Mouse (Mus musculus): ENCODE results near the gene Fam171a1. TPM values are rescaled to one million over a fixed set of nuclear protein-coding genes. Genes with fewer than 3 reads are reported as not detected.

Fam171a1 gene
- polyA plus RNA-seq, 1 experiment from 2014 or later = 23.9 TPM

GRCm38 (mm10) chr2:3108431-3108830, 5.6 kb upstream of the Fam171a1 start:
- Histone ChIP-seq H3K27ac (ENCODE audit: low read depth, low read length) (no peak overlapping the region), H3K27me3 (replicated peaks; ENCODE audit: control insufficient read depth, insufficient read depth, low read length) (no peaks in the 10 kb centered on the region), H3K9ac (ENCODE audit: low read length) (no peak overlapping the region), H3K36me3 (ENCODE audit: control insufficient read depth, insufficient read depth, low read length) (no peaks in the 10 kb centered on the region), H3K9me3 (replicated peaks; ENCODE audit: control insufficient read depth, low read length) (no peaks in the 10 kb centered on the region), H3K4me2 (ENCODE audit: low read length) (no peak overlapping the region), H3K4me1 (ENCODE audit: control insufficient read depth, insufficient read depth, low read length) (no peaks in the 10 kb centered on the region), H3K4me3 (ENCODE audit: low read depth, low read length) (no peak overlapping the region)
- no peak for DNase-seq (ENCODE audit: low spot score)
- no peak for ATAC-seq
- WGBS = 92% methylated on average over 3 of the region's 3 CpGs

GRCm38 (mm10) chr2:3108834-3109233, 5.2 kb upstream of the Fam171a1 start:
- Histone ChIP-seq H3K9me3 (replicated peaks; ENCODE audit: control insufficient read depth, low read length) (no peaks in the 10 kb centered on the region), H3K4me2 (ENCODE audit: low read length) (no peak overlapping the region), H3K4me3 (ENCODE audit: low read depth, low read length) (no peak overlapping the region), H3K27ac (ENCODE audit: low read depth, low read length) (no peak overlapping the region), H3K4me1 (ENCODE audit: control insufficient read depth, insufficient read depth, low read length) (no peaks in the 10 kb centered on the region), H3K27me3 (replicated peaks; ENCODE audit: control insufficient read depth, insufficient read depth, low read length) (no peaks in the 10 kb centered on the region), H3K36me3 (ENCODE audit: control insufficient read depth, insufficient read depth, low read length) (no peaks in the 10 kb centered on the region), H3K9ac (ENCODE audit: low read length) (no peak overlapping the region)
- no peak for ATAC-seq
- WGBS = 72% methylated on average over 1 of the region's 1 CpGs
- DNase-seq (ENCODE audit: low spot score) = no peak

GRCm38 (mm10) chr2:3117855-3118202, 3.8 kb downstream of the Fam171a1 start:
- Histone ChIP-seq H3K4me3 (ENCODE audit: low read depth, low read length) (peak overlapping the region; percentile 87), H3K27ac (ENCODE audit: low read depth, low read length) (no peak overlapping the region), H3K36me3 (ENCODE audit: control insufficient read depth, insufficient read depth, low read length) (no peaks in the 10 kb centered on the region), H3K27me3 (replicated peaks; ENCODE audit: control insufficient read depth, insufficient read depth, low read length) (no peaks in the 10 kb centered on the region), H3K4me2 (ENCODE audit: low read length) (peak overlapping the region; percentile 54), H3K9me3 (replicated peaks; ENCODE audit: control insufficient read depth, low read length) (no peaks in the 10 kb centered on the region), H3K4me1 (ENCODE audit: control insufficient read depth, insufficient read depth, low read length) (peaks cover 14% of the 10 kb centered on the region), H3K9ac (ENCODE audit: low read length) (peak overlapping the region; percentile 93)
- no peak for ATAC-seq
- WGBS = 33% methylated on average over 2 of the region's 2 CpGs
- no peak for DNase-seq (ENCODE audit: low spot score)

- Histone ChIP-seq H3K4me1 (ENCODE audit: control insufficient read depth, insufficient read depth, low read length) (peaks cover 14% of the 10 kb centered on the region), H3K4me3 (ENCODE audit: low read depth, low read length) (peak overlapping the region; percentile 87), H3K9ac (ENCODE audit: low read length) (peak overlapping the region; percentile 93), H3K4me2 (ENCODE audit: low read length) (peak overlapping the region; percentile 54), H3K9me3 (replicated peaks; ENCODE audit: control insufficient read depth, low read length) (no peaks in the 10 kb centered on the region), H3K27ac (ENCODE audit: low read depth, low read length) (peak overlapping the region; percentile 93), H3K27me3 (replicated peaks; ENCODE audit: control insufficient read depth, insufficient read depth, low read length) (no peaks in the 10 kb centered on the region), H3K36me3 (ENCODE audit: control insufficient read depth, insufficient read depth, low read length) (no peaks in the 10 kb centered on the region)
- peak; percentile 87 for DNase-seq (ENCODE audit: low spot score)
- WGBS = 1% methylated on average over 34 of the region's 93 CpGs
- ATAC-seq = peak; percentile 94
Observed at GRCm38 (mm10) chr2:3118203-3118941, 4.3 kb downstream of the Fam171a1 start.

GRCm38 (mm10) chr2:3118969-3119368, 4.9 kb downstream of the Fam171a1 start:
- Histone ChIP-seq H3K27me3 (replicated peaks; ENCODE audit: control insufficient read depth, insufficient read depth, low read length) (no peaks in the 10 kb centered on the region), H3K9ac (ENCODE audit: low read length) (peak overlapping the region; percentile 93), H3K4me1 (ENCODE audit: control insufficient read depth, insufficient read depth, low read length) (peaks cover 14% of the 10 kb centered on the region), H3K4me3 (ENCODE audit: low read depth, low read length) (peak overlapping the region; percentile 87), H3K9me3 (replicated peaks; ENCODE audit: control insufficient read depth, low read length) (no peaks in the 10 kb centered on the region), H3K27ac (ENCODE audit: low read depth, low read length) (peak overlapping the region; percentile 93), H3K4me2 (ENCODE audit: low read length) (peak overlapping the region; percentile 54), H3K36me3 (ENCODE audit: control insufficient read depth, insufficient read depth, low read length) (no peaks in the 10 kb centered on the region)
- DNase-seq (ENCODE audit: low spot score) (peak; percentile 25), ATAC-seq (peak; percentile 42)
- WGBS = 0% methylated on average over 11 of the region's 16 CpGs

- DNase-seq (ENCODE audit: low spot score) (peak; percentile 18), ATAC-seq (no peak)
- Histone ChIP-seq H3K9ac (ENCODE audit: low read length) (peak overlapping the region; percentile 93), H3K4me1 (ENCODE audit: control insufficient read depth, insufficient read depth, low read length) (peaks cover 14% of the 10 kb centered on the region), H3K36me3 (ENCODE audit: control insufficient read depth, insufficient read depth, low read length) (no peaks in the 10 kb centered on the region), H3K27me3 (replicated peaks; ENCODE audit: control insufficient read depth, insufficient read depth, low read length) (no peaks in the 10 kb centered on the region), H3K4me2 (ENCODE audit: low read length) (peak overlapping the region; percentile 54), H3K9me3 (replicated peaks; ENCODE audit: control insufficient read depth, low read length) (no peaks in the 10 kb centered on the region), H3K4me3 (ENCODE audit: low read depth, low read length) (peak overlapping the region; percentile 87), H3K27ac (ENCODE audit: low read depth, low read length) (no peak overlapping the region)
- 18% methylated on average over 4 of the region's 4 CpGs for WGBS
Observed at GRCm38 (mm10) chr2:3119371-3119935, 5.4 kb downstream of the Fam171a1 start.

- WGBS = 88% methylated on average over 4 of the region's 4 CpGs
- Histone ChIP-seq H3K4me1 (ENCODE audit: control insufficient read depth, insufficient read depth, low read length) (peaks cover 14% of the 10 kb centered on the region), H3K27me3 (replicated peaks; ENCODE audit: control insufficient read depth, insufficient read depth, low read length) (no peaks in the 10 kb centered on the region), H3K4me3 (ENCODE audit: low read depth, low read length) (no peak overlapping the region), H3K36me3 (ENCODE audit: control insufficient read depth, insufficient read depth, low read length) (no peaks in the 10 kb centered on the region), H3K9me3 (replicated peaks; ENCODE audit: control insufficient read depth, low read length) (no peaks in the 10 kb centered on the region), H3K9ac (ENCODE audit: low read length) (no peak overlapping the region), H3K27ac (ENCODE audit: low read depth, low read length) (no peak overlapping the region), H3K4me2 (ENCODE audit: low read length) (no peak overlapping the region)
- DNase-seq (ENCODE audit: low spot score) (no peak), ATAC-seq (no peak)
Observed at GRCm38 (mm10) chr2:3122571-3122970, 8.5 kb downstream of the Fam171a1 start.

- no peaks in the 10 kb centered on the region for H3K27me3 ChIP-seq (replicated peaks; ENCODE audit: control insufficient read depth, insufficient read depth, low read length)
- ATAC-seq (no peak), DNase-seq (ENCODE audit: low spot score) (no peak)
- H3K4me2 ChIP-seq (ENCODE audit: low read length) = no peak overlapping the region
- H3K27ac ChIP-seq (ENCODE audit: low read depth, low read length) = no peak overlapping the region
- H3K9me3 ChIP-seq (replicated peaks; ENCODE audit: control insufficient read depth, low read length) = no peaks in the 10 kb centered on the region
- H3K9ac ChIP-seq (ENCODE audit: low read length) = no peak overlapping the region
- 89% methylated on average over 4 of the region's 4 CpGs for WGBS
- H3K36me3 ChIP-seq (ENCODE audit: control insufficient read depth, insufficient read depth, low read length) = no peaks in the 10 kb centered on the region
- no peaks in the 10 kb centered on the region; the same call in 1 of the 2 replicates for H3K4me1 ChIP-seq (ENCODE audit: control insufficient read depth, insufficient read depth, low read length)
- H3K4me3 ChIP-seq (ENCODE audit: low read depth, low read length) = no peak overlapping the region
Observed at GRCm38 (mm10) chr2:3127256-3127883, 13.3 kb downstream of the Fam171a1 start.

GRCm38 (mm10) chr2:3128344-3128871, 14.4 kb downstream of the Fam171a1 start:
- H3K4me1 ChIP-seq (ENCODE audit: control insufficient read depth, insufficient read depth, low read length) = no peaks in the 10 kb centered on the region; the same call in 1 of the 2 replicates
- no peaks in the 10 kb centered on the region for H3K27me3 ChIP-seq (replicated peaks; ENCODE audit: control insufficient read depth, insufficient read depth, low read length)
- no peaks in the 10 kb centered on the region for H3K9me3 ChIP-seq (replicated peaks; ENCODE audit: control insufficient read depth, low read length)
- no peak overlapping the region for H3K4me3 ChIP-seq (ENCODE audit: low read depth, low read length)
- H3K9ac ChIP-seq (ENCODE audit: low read length) = no peak overlapping the region
- no peak overlapping the region for H3K27ac ChIP-seq (ENCODE audit: low read depth, low read length)
- 81% methylated on average over 4 of the region's 4 CpGs for WGBS
- no peaks in the 10 kb centered on the region for H3K36me3 ChIP-seq (ENCODE audit: control insufficient read depth, insufficient read depth, low read length)
- DNase-seq (ENCODE audit: low spot score) (no peak), ATAC-seq (no peak)
- H3K4me2 ChIP-seq (ENCODE audit: low read length) = no peak overlapping the region
